In the genomic region with DNA sequence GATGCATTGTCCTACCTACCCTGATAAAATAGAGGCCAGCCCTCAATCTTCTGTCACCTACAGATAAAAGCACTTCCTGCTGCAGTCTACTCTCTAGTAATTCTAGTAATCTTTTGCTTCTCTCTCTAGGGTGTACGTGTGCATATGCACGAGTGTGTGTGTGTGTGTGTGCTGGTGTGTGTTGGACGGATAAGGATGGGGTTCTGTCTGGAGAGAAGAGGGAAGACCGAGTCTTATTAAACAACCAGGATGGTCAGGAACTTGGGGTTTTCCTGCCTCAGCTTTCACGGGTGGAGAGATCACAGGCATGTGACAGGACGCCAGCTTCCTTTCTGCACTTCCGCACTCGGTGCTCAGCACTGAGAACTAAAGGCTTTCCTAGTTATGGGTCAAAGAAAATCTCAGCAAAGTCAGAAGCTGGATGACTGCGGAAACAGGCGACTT, we compare ENCODE assay signal across 16 mouse cellular contexts. TPM values are rescaled to one million over a fixed set of nuclear protein-coding genes. Genes with fewer than 3 reads are reported as not detected.
A peak's percentile ranks its signal among the peaks of the same experiment; 100 is the strongest.
DNase-seq lines count a peak whose midpoint lies in the region; ATAC-seq and TF ChIP-seq lines count a peak whose summit lies in the region.
"Had no signal": no experiment of that assay in that cellular context is flagged by ENCODE, and none has a peak within 500 bp of the region (broad histone marks: within the 10 kb centered on the region; RNA-seq: fewer than 3 reads in every experiment).

No protein-coding gene starts in this region.

- no peak overlapping the region for H3K4me2 ChIP-seq in heart, embryonic 16.5 days (ENCODE audit: low read depth, low read length)
- no peak overlapping the region for H3K4me2 ChIP-seq in forebrain, embryonic 13.5 days

- TF ChIP-seq CTCF in left cerebral cortex, adult 2 months (IDR thresholded peaks at IDR 0.05): no peak

- intact Hi-C loops in left cerebral cortex, adult 2 months (cut with DNase I): no loop called here

- no peak for DNase-seq in heart, postnatal 4 days
- DNase-seq in B cell, adult 2 months: peak; percentile 55
- DNase-seq in left cerebral cortex, adult 2 months (ENCODE audit: extremely low spot score in 1 of 2, low spot score in 2 of 2): no peak
- DNase-seq: embryo, embryonic 11 days; gastrocnemius, postnatal 25 days; left cerebral cortex, postnatal 4 days; right cerebral cortex, postnatal 25 days had no signal

- no peaks in the 10 kb centered on the region for H3K9me3 ChIP-seq in heart, embryonic 16.5 days (replicated peaks; ENCODE audit: control insufficient read depth, low read length)
- H3K9me3 ChIP-seq in megakaryocyte, embryonic 14.5 days: no peaks in the 10 kb centered on the region
- no peaks in the 10 kb centered on the region for H3K9me3 ChIP-seq in forebrain, embryonic 13.5 days (replicated peaks)
- H3K9me3 ChIP-seq: hindbrain, embryonic 10.5 days had no signal

- ATAC-seq in heart, embryonic 16.5 days (replicated peaks; ENCODE audit: extremely low read depth, insufficient read depth, low FRiP score): 0 out of 2 replicates have a peak, but pooled peaks have one; percentile 23
- ATAC-seq in common myeloid progenitor, adult 5-6 weeks (replicated peaks; ENCODE audit: low read depth, poor library complexity, severe bottlenecking): peak; percentile 77
- ATAC-seq in forebrain, embryonic 13.5 days: no peak
- ATAC-seq in erythroblast, adult 5-6 weeks (replicated peaks; ENCODE audit: low FRiP score, poor library complexity, severe bottlenecking): no peak

- no peaks in the 10 kb centered on the region for H3K27me3 ChIP-seq in heart, embryonic 16.5 days (ENCODE audit: control insufficient read depth, insufficient read depth, low read length)
- no peaks in the 10 kb centered on the region for H3K27me3 ChIP-seq in megakaryocyte, embryonic 14.5 days (replicated peaks)
- H3K27me3 ChIP-seq in forebrain, embryonic 13.5 days: no peaks in the 10 kb centered on the region

- H3K9ac ChIP-seq in heart, embryonic 16.5 days (ENCODE audit: low read length): no peak overlapping the region
- no peak overlapping the region for H3K9ac ChIP-seq in forebrain, embryonic 13.5 days

- H3K36me3 ChIP-seq in heart, embryonic 16.5 days (ENCODE audit: control insufficient read depth, insufficient read depth): peaks cover 16% of the 10 kb centered on the region
- peaks cover 100% of the 10 kb centered on the region for H3K36me3 ChIP-seq in megakaryocyte, embryonic 14.5 days (replicated peaks; ENCODE audit: low read length)
- peaks cover 96% of the 10 kb centered on the region for H3K36me3 ChIP-seq in forebrain, embryonic 13.5 days (ENCODE audit: poor library complexity, severe bottlenecking)

- H3K4me3 ChIP-seq in heart, embryonic 16.5 days (ENCODE audit: low read length): no peak overlapping the region
- H3K4me3 ChIP-seq in megakaryocyte, embryonic 14.5 days (replicated peaks): peak overlapping the region; percentile 40
- H3K4me3 ChIP-seq in forebrain, embryonic 13.5 days: no peak overlapping the region
- no peak overlapping the region for H3K4me3 ChIP-seq in left cerebral cortex, adult 2 months
- H3K4me3 ChIP-seq: hindbrain, embryonic 10.5 days had no signal

- no peak overlapping the region for H3K27ac ChIP-seq in heart, embryonic 16.5 days (ENCODE audit: low read length)
- no peak overlapping the region for H3K27ac ChIP-seq in forebrain, embryonic 13.5 days
- no peak overlapping the region for H3K27ac ChIP-seq in left cerebral cortex, adult 2 months
- H3K27ac ChIP-seq: hindbrain, embryonic 10.5 days had no signal

- 71% methylated on average over 10 of the region's 10 CpGs for WGBS in heart, embryonic 16.5 days
- 91% methylated on average over 10 of the region's 10 CpGs for WGBS in forebrain, embryonic 13.5 days

- H3K4me1 ChIP-seq in heart, embryonic 16.5 days (ENCODE audit: control insufficient read depth, insufficient read depth, low read length): no peaks in the 10 kb centered on the region
- peaks cover 56% of the 10 kb centered on the region for H3K4me1 ChIP-seq in megakaryocyte, embryonic 14.5 days
- no peaks in the 10 kb centered on the region for H3K4me1 ChIP-seq in forebrain, embryonic 13.5 days
- H3K4me1 ChIP-seq: hindbrain, embryonic 10.5 days had no signal

RNA-seq across cellular contexts. Expression of a gene that starts 8.9 kb away (rescaled TPM):
- polyA plus RNA-seq in heart, embryonic 16.5 days (2015; fragmentation: Nextera tagmentation; extraction: Ambion mirVana): 11.4 and 12.9 TPM in 2 replicates
- total RNA-seq in heart, postnatal 4 days (2021): 10 to 100 TPM in 1 of 2 experiments, 1 to 10 TPM in 1; 9.6 to 10.3 TPM
- 5.8 and 13.9 TPM in 2 replicates for total RNA-seq in common myeloid progenitor, adult 5-6 weeks (2017)
- 3.2 and 15.8 TPM in 2 replicates for polyA plus RNA-seq in megakaryocyte, embryonic 14.5 days (2012; ENCODE audit: insufficient read depth, low replicate concordance)
- 39.1 and 41.1 TPM in 2 replicates for polyA plus RNA-seq in forebrain, embryonic 13.5 days (2015; fragmentation: Nextera tagmentation; extraction: Ambion mirVana)
- total RNA-seq in left cerebral cortex, adult 2 months (2021): 10 to 100 TPM; 40.3 to 41.6 TPM
- 7.1 and 13.2 TPM in 2 replicates for total RNA-seq in erythroblast, adult 5-6 weeks (2015; ENCODE audit: low replicate concordance)
- total RNA-seq in erythroblast, adult 5-6 weeks (2017; ENCODE audit: low replicate concordance): 3.1 and 7.1 TPM in 2 replicates

RNA-seq across cellular contexts. Expression of a gene that starts 11.2 kb away (rescaled TPM):
- polyA plus RNA-seq in heart, embryonic 16.5 days (2015; fragmentation: Nextera tagmentation; extraction: Ambion mirVana): 24.9 and 27.2 TPM in 2 replicates
- 10 to 100 TPM; 10.9 to 11.3 TPM for total RNA-seq in heart, postnatal 4 days (2021)
- 12.2 and 14.5 TPM in 2 replicates for total RNA-seq in common myeloid progenitor, adult 5-6 weeks (2017)
- polyA plus RNA-seq in megakaryocyte, embryonic 14.5 days (2012; ENCODE audit: insufficient read depth, low replicate concordance): 5.9 TPM in 1 of 2 replicates, not detected in the other
- 41.3 and 44.1 TPM in 2 replicates for polyA plus RNA-seq in forebrain, embryonic 13.5 days (2015; fragmentation: Nextera tagmentation; extraction: Ambion mirVana)
- 1 to 10 TPM; 6.7 to 8.1 TPM for total RNA-seq in left cerebral cortex, adult 2 months (2021)
- total RNA-seq in erythroblast, adult 5-6 weeks (2015; ENCODE audit: low replicate concordance): 19.2 and 51.7 TPM in 2 replicates
- total RNA-seq in erythroblast, adult 5-6 weeks (2017; ENCODE audit: low replicate concordance): 5.2 and 9.8 TPM in 2 replicates

RNA-seq across cellular contexts. Expression of a gene that starts 53.5 kb away (rescaled TPM):
- polyA plus RNA-seq in heart, embryonic 16.5 days (2015; fragmentation: Nextera tagmentation; extraction: Ambion mirVana): not detected in 2 replicates
- total RNA-seq in heart, postnatal 4 days (2021): not detected
- not detected in 2 replicates for total RNA-seq in common myeloid progenitor, adult 5-6 weeks (2017)
- polyA plus RNA-seq in megakaryocyte, embryonic 14.5 days (2012; ENCODE audit: insufficient read depth, low replicate concordance): not detected in 2 replicates
- polyA plus RNA-seq in forebrain, embryonic 13.5 days (2015; fragmentation: Nextera tagmentation; extraction: Ambion mirVana): not detected in 2 replicates
- total RNA-seq in left cerebral cortex, adult 2 months (2021): not detected
- not detected in 2 replicates for total RNA-seq in erythroblast, adult 5-6 weeks (2015; ENCODE audit: low replicate concordance)
- not detected in 2 replicates for total RNA-seq in erythroblast, adult 5-6 weeks (2017; ENCODE audit: low replicate concordance)
- total RNA-seq: gastrocnemius, postnatal 25 days; left cerebral cortex, postnatal 4 days had no signal
- polyA plus RNA-seq: forebrain, embryonic 11.5 days; hindbrain, embryonic 10.5 days; large intestine, adult 2 months; neural tube, embryonic 11.5 days had no signal

Comparison
In these comparisons a context has a peak if more than half of its experiments do, and no peak if none do; other contexts are left out.
1. ATAC-seq: peak in heart, embryonic 16.5 days (single experiment) and common myeloid progenitor, adult 5-6 weeks (single experiment); none in forebrain, embryonic 13.5 days (single experiment) and erythroblast, adult 5-6 weeks (single experiment).
2. DNase-seq: peak in B cell, adult 2 months (2 of 2); none in heart, postnatal 4 days (single experiment) and left cerebral cortex, adult 2 months (0 of 2).